Mouse (Mus musculus) spleen, postnatal 10 days (tissue): Measurements from ENCODE around the gene Rims4.

Source experiments
- DNase-seq, 2 experiments: peaks; one replicate each; pipeline ENCODE4 v3.0.0; 2021 to 2022; ENCODE audit warnings: low spot score in 2 of 2

Gene Rims4

GRCm38 (mm10) chr2:163909604-163910003 lies 8.9 kb downstream of the Rims4 start:
- no peak for DNase-seq

GRCm38 (mm10) chr2:163907131-163907530 lies 11.4 kb downstream of the Rims4 start:
- DNase-seq: no peak

- no peak for DNase-seq
These were observed 14.2 kb downstream of the Rims4 start for GRCm38 (mm10) chr2:163904323-163904722.

- no peak for DNase-seq
These were observed 15.0 kb downstream of the Rims4 start for GRCm38 (mm10) chr2:163903461-163903860.

- no peak for DNase-seq
These were observed 16.0 kb downstream of the Rims4 start for GRCm38 (mm10) chr2:163902448-163902847.

GRCm38 (mm10) chr2:163901043-163901442 lies 17.4 kb downstream of the Rims4 start:
- no peak for DNase-seq

- no peak for DNase-seq
These were observed 18.5 kb downstream of the Rims4 start for GRCm38 (mm10) chr2:163899910-163900411.

- no peak for DNase-seq
These were observed 20.4 kb downstream of the Rims4 start for GRCm38 (mm10) chr2:163897988-163898535.

- no peak for DNase-seq
These were observed 21.5 kb downstream of the Rims4 start for GRCm38 (mm10) chr2:163897026-163897425.

- DNase-seq: no peak
These were observed 23.3 kb downstream of the Rims4 start for GRCm38 (mm10) chr2:163895156-163895555.

GRCm38 (mm10) chr2:163893446-163894370 lies 24.8 kb downstream of the Rims4 start:
- no peak for DNase-seq

- no peak for DNase-seq
These were observed 27.2 kb downstream of the Rims4 start for GRCm38 (mm10) chr2:163891271-163891670.

- no peak for DNase-seq
These were observed 27.9 kb downstream of the Rims4 start for GRCm38 (mm10) chr2:163890586-163890985.

- peak in 1 of 2 experiments; percentile 43 for DNase-seq
These were observed 29.1 kb downstream of the Rims4 start for GRCm38 (mm10) chr2:163889411-163889810.

- DNase-seq: no peak
These were observed 35.4 kb downstream of the Rims4 start for GRCm38 (mm10) chr2:163882859-163883652.

- no peak for DNase-seq
These were observed 37.6 kb downstream of the Rims4 start for GRCm38 (mm10) chr2:163880891-163881290.

- no peak for DNase-seq
These were observed 41.5 kb downstream of the Rims4 start for GRCm38 (mm10) chr2:163876830-163877498.

GRCm38 (mm10) chr2:163875484-163875883 lies 43.0 kb downstream of the Rims4 start:
- DNase-seq: no peak

- DNase-seq: no peak
These were observed 43.6 kb downstream of the Rims4 start for GRCm38 (mm10) chr2:163874877-163875276.

GRCm38 (mm10) chr2:163871906-163872305 lies 46.6 kb downstream of the Rims4 start:
- DNase-seq: no peak

GRCm38 (mm10) chr2:163871266-163871665 lies 47.2 kb downstream of the Rims4 start:
- no peak for DNase-seq

GRCm38 (mm10) chr2:163869783-163870182 lies 48.7 kb downstream of the Rims4 start:
- DNase-seq: no peak
